Mouse (Mus musculus): Measurements from ENCODE around the gene Isy1.

Isy1 gene

GRCm38 (mm10) chr6:87802462-87802861 lies 36.1 kb downstream of the Isy1 start:
- DNase-seq, result no peak

- no peak for DNase-seq
Observed at GRCm38 (mm10) chr6:87799576-87799975, 39.0 kb downstream of the Isy1 start.

- no peak for DNase-seq
Observed at GRCm38 (mm10) chr6:87797321-87797720, 41.3 kb downstream of the Isy1 start.

GRCm38 (mm10) chr6:87796251-87796880 lies 42.2 kb downstream of the Isy1 start:
- DNase-seq, result no peak

DNA sequence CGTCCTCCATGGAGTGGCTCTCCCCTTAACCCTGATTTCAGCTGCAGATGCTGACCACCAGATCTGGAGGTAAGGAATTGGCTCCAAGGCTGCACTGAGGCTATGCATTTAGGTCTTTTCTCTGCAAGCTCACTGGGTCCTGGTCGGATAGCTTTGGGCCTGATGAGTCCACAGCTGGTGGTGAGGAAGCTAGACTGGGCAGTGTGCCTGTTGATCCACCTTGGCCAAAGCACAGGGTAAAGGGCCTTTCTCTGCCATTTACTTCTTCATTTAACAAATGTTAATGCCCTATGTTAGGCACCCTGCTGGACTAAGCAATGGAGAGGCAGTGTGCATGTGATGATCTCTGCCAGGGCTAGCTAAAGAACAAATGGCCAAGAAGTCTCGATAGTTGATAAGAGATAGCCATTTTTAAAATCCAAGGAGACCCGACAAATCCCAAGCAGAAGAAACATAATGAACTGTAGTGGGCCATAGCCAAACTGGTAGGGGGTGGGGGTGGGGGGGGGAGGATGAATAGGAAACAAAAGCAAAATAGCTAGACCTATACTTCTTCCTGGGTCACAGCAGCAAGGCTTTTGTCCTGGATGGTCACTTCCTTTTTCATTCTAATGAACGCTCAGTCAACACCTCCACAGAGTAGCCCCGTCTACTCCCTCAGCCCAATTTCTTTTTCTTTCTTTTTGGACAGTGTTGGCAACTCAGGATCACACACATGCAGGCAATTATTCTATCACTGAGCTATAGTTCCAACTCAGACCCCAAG lies 43.0 kb downstream of the Isy1 start:
- DNase-seq, result no peak

DNA sequence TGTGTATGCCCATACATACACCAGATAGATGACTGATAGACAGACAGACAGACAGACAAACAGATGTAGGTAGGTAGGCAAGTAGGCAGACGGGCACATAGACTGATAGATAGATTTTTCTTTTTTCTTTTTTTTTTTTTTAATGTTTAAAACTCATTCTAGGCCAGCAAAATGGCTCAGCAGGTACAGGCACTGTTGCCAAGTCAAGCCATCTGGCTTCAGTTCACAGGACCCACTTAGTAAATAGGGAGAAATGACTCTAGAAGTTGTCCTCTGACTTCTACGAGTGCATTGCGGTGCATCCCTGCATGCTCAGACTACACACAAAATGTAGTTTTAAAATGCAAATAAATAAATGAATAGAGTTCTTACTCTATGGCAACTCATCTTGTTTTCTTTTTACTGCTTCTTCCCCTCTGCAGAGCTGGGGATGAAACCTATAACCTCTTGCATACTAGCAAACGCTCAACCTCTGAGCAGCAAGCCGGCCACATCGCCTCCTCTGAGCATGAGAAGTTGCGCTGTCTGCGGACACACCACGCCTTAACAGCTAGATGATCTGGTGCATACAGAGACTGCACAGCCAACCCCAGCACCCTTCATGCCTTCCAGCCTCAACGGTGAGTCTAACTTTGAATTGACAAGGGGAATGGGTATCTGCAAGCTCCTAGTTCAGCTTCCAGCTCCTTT lies 44.6 kb downstream of the Isy1 start:
- no peak for DNase-seq

DNA sequence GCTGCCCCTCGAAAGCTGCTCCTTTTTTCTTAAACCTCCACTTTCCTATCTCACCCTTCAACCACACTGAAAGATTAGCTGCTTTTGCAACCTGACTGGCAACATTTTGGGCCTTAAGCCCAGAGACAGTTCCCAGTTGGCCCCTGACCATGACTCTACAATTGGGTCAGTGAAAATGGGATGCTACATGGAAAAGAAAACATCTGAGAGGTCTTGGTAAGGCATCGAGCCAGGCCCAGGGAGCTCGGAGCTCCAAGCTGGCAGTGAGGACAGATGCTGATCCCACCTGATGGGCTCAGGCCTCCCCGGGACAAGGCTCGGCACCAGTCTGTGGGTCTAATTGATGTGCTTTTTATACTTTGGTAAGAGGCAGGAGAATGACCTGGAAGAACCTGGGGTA lies 46.8 kb downstream of the Isy1 start:
- DNase-seq, result no peak

GRCm38 (mm10) chr6:87790779-87791480 lies 47.7 kb downstream of the Isy1 start:
- no peak for DNase-seq

DNA sequence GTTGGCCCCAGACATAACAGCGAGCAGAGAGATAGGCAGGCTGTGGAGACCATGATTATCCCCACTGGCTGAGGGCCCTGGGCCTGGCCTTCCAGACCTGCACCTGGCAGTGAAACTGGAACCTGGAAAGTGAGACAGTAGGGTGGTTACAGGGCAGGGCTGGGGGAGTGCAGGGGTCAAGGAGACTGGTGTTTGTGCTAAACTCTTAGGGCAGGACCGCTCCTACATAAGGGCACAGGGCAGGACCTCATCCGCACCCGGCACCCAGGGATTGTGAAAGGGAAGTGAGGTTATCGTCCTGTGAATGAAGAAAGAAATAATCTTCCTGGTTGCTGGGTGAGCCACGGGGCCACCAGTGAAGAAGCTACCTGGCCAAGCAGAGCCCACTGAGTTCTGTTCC lies 48.8 kb downstream of the Isy1 start:
- DNase-seq, result no peak

DNA sequence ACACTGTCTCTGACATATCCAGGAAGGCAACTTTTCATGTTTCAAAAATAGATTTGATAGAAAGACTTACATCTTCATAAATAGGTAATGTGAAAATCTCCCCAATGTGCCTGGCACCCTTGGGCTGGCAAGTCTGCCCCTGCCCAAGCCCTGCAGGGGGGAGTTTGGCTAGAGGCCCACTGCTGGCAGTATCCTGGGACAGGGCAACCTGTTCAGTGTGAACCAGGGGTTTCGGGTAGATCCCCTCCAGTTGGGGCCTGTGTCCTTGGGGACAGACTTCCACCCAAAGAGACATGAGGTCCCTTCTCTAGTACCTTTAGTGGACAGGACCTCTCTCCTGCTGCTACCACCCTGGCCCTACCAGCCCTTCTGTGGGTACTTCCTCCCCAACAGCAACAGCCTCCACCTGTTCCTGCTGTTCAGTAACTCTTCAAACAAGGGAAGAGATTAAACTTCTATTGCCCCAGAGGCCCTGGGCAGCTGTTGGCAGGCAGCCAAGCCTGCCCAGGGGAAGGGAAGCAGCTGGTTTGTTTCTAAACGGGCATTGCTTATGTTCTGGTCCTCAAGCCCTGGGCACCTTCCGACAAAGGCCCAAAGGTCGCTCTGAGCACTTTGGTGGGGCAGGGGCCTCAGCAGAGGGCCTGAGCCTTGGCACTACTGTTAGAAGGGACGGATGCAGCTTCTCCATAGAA lies 49.6 kb downstream of the Isy1 start:
- no peak for DNase-seq

GRCm38 (mm10) chr6:87788266-87788895 lies 50.2 kb downstream of the Isy1 start:
- DNase-seq, result no peak

DNA sequence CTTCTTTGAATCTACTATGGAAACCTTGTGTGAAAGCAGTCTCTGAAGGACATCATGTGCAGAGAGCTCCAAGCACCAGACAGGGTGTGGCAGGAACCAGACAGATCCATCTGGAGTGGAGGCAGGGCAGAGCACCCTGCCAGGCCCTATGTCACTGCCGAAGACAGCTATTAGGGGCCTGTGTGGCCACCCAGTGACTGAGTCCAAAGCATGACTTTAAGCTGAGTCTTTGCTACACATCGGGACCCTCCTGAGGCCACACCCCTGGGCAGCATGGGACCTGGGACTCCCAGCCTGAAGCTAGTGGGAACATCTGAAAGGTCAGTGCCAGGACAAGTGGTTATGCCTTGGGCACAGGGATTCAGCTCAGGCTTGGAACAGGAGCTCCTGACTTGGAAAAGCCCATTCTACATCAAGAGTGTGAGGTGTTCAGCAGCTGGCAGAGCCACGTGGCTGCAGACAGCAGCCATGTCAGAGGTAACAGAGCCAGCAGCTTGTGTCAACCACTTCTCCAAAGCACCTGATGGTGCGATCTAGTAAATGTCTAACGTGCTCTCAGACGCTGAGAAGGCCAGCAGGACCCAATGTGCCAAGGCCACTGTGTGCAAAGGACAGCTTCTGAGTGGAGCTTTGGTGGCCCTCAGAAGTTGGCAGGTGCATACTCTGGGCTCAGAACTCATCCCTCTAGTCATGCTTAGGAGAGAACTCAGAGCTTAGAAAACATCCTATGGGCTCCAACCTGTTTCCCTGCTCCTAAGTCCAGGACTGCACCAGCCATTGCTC lies 51.3 kb downstream of the Isy1 start:
- no peak for DNase-seq

- DNase-seq, result no peak
Observed at GRCm38 (mm10) chr6:87786621-87787020, 52.0 kb downstream of the Isy1 start.

- no peak for DNase-seq
Observed at GRCm38 (mm10) chr6:87784033-87784432, 54.6 kb downstream of the Isy1 start.

GRCm38 (mm10) chr6:87780546-87781301 lies 57.9 kb downstream of the Isy1 start:
- DNase-seq, result no peak

- no peak for DNase-seq
Observed at GRCm38 (mm10) chr6:87779174-87780165, 59.1 kb downstream of the Isy1 start.

GRCm38 (mm10) chr6:87778294-87779173 lies 60.1 kb downstream of the Isy1 start:
- no peak for DNase-seq

GRCm38 (mm10) chr6:87777842-87778241 lies 60.8 kb downstream of the Isy1 start, which contains the start of gene Gp9:
Gene Gp9 (plus strand): TSS chr6:87778072.
- no peak for DNase-seq

Measured in right cerebral cortex, postnatal 25 days (tissue).